Mouse (Mus musculus) CH12.LX (cell line): ENCODE results near the gene Scfd2. TPM values are rescaled to one million over a fixed set of nuclear protein-coding genes. Genes with fewer than 3 reads are reported as not detected.

Experiments
- DNase-seq: peaks from one replicate; pipeline ENCODE4 v3.0.0-alpha.2; 2013; ENCODE audit errors: extremely low read depth
- H3K27ac ChIP-seq: 2 replicates; pipeline ENCODE4 v1.5.1; 2012; ENCODE audit warnings: low read depth, mild to moderate bottlenecking, control low read depth, moderate library complexity; ENCODE audit not compliant: insufficient read depth
- H3K27me3 ChIP-seq: replicated peaks from 2 replicates; pipeline ENCODE3; 2012; ENCODE audit warnings: inconsistent platforms
- H3K36me3 ChIP-seq, 2 experiments: replicated peaks in 1 of 2; 2 replicates each; pipeline versions ENCODE3 to v1.6.1; 2012; ENCODE audit warnings: inconsistent platforms in 1 of 2, low read length in 1 of 2, mild to moderate bottlenecking in 1 of 2, mixed read lengths in 1 of 2, moderate library complexity in 1 of 2; ENCODE audit not compliant: control insufficient read depth in 1 of 2, insufficient read depth in 1 of 2
- H3K4me1 ChIP-seq, 2 experiments: 2 replicates each; pipeline ENCODE4 v1.6.1; 2012; ENCODE audit warnings: inconsistent platforms in 1 of 2, moderate library complexity in 1 of 2; ENCODE audit not compliant: insufficient read depth in 2 of 2, control insufficient read depth in 1 of 2
- H3K4me2 ChIP-seq: 2 replicates; pipeline ENCODE4 v1.6.1; 2012; ENCODE audit warnings: low read depth, mild to moderate bottlenecking, control low read depth; ENCODE audit not compliant: poor library complexity, insufficient read depth, severe bottlenecking
- H3K4me3 ChIP-seq, 3 experiments: fragments of 150-350 bp in 1 of 3; sonication (generic) in 1 of 3; replicated peaks in 1 of 3; 2 replicates each; pipeline versions ENCODE3 to v1.5.1; 2011 to 2012; ENCODE audit warnings: low read depth in 2 of 3, low read length in 2 of 3, mild to moderate bottlenecking in 2 of 3, moderate library complexity in 2 of 3, control low read depth in 1 of 3, improper control_type of control experiment in 1 of 3, inconsistent platforms in 1 of 3, mixed read lengths in 1 of 3; ENCODE audit not compliant: poor library complexity in 1 of 3
- H3K79me2 ChIP-seq: replicated peaks from 2 replicates; pipeline ENCODE4 v1.6.1; 2012; ENCODE audit warnings: mild to moderate bottlenecking, moderate library complexity; ENCODE audit not compliant: control insufficient read depth, poor library complexity, insufficient read depth, severe bottlenecking; ENCODE audit errors: extremely low read depth
- H3K9ac ChIP-seq: 2 replicates; pipeline ENCODE4 v1.6.1; 2012; ENCODE audit warnings: low read depth, mild to moderate bottlenecking, control low read depth, moderate library complexity; ENCODE audit not compliant: insufficient read depth
- H3K9me3 ChIP-seq: replicated peaks from 2 replicates; pipeline ENCODE3; 2012; ENCODE audit warnings: low read length, inconsistent platforms, mixed read lengths
- CHD2 ChIP-seq: IDR thresholded peaks from 2 replicates; pipeline ENCODE4 v1.6.1; 2011; ENCODE audit warnings: low read length, improper control_type of control experiment
- CTCF ChIP-seq, 2 experiments: IDR thresholded peaks in 1 of 2; conservative IDR thresholded peaks in 1 of 2; 2 replicates each; pipeline ENCODE4 v1.5.1; 2011 to 2012; ENCODE audit warnings: low read depth in 2 of 2, low read length in 2 of 2, improper control_type of control experiment in 1 of 2, inconsistent platforms in 1 of 2, mild to moderate bottlenecking in 1 of 2, moderate library complexity in 1 of 2
- ELF1 ChIP-seq: IDR thresholded peaks from 2 replicates; pipeline ENCODE4 v1.6.1; 2014; ENCODE audit warnings: low read depth, mild to moderate bottlenecking, inconsistent platforms, low read length, improper control_type of control experiment
- ETS1 ChIP-seq: conservative IDR thresholded peaks from 2 replicates; pipeline ENCODE4 v1.6.1; 2012; ENCODE audit warnings: low read depth, mild to moderate bottlenecking, inconsistent platforms, low read length, improper control_type of control experiment, moderate library complexity
- HCFC1 ChIP-seq: IDR thresholded peaks from 2 replicates; pipeline ENCODE4 v1.6.1; 2012; ENCODE audit warnings: low read depth, mild to moderate bottlenecking, inconsistent platforms, low read length, improper control_type of control experiment
- IRF4 ChIP-seq: IDR thresholded peaks from 2 replicates; pipeline ENCODE4 v1.6.1; 2014; ENCODE audit warnings: low read depth, mild to moderate bottlenecking, inconsistent platforms, low read length, improper control_type of control experiment
- JUN ChIP-seq: IDR thresholded peaks from 2 replicates; pipeline ENCODE4 v1.6.1; 2011; ENCODE audit warnings: low read depth, mild to moderate bottlenecking, low read length, improper control_type of control experiment, moderate library complexity; ENCODE audit not compliant: insufficient read depth
- JUND ChIP-seq: conservative IDR thresholded peaks from 2 replicates; pipeline ENCODE4 v1.6.1; 2011; ENCODE audit warnings: low read depth, low read length, improper control_type of control experiment
- KAT2A ChIP-seq: IDR thresholded peaks from 2 replicates; pipeline ENCODE4 v1.6.1; 2012; ENCODE audit warnings: low read length, improper control_type of control experiment, inconsistent platforms; ENCODE audit not compliant: insufficient replicate concordance
- MAFK ChIP-seq: IDR thresholded peaks from 2 replicates; pipeline ENCODE4 v1.6.1; 2011; ENCODE audit warnings: low read length, improper control_type of control experiment; ENCODE audit not compliant: insufficient replicate concordance
- MAZ ChIP-seq: IDR thresholded peaks from 2 replicates; pipeline ENCODE4 v1.6.1; 2012; ENCODE audit warnings: low read depth, mild to moderate bottlenecking, inconsistent platforms, low read length, improper control_type of control experiment, moderate library complexity
- MEF2A ChIP-seq: IDR thresholded peaks from 2 replicates; pipeline ENCODE4 v1.6.1; 2014; ENCODE audit warnings: low read depth, mild to moderate bottlenecking, inconsistent platforms, low read length, improper control_type of control experiment, borderline replicate concordance
- NELFE ChIP-seq: IDR thresholded peaks from 2 replicates; pipeline ENCODE4 v1.6.1; 2011; ENCODE audit warnings: low read depth, low read length, improper control_type of control experiment
- NRF1 ChIP-seq: IDR thresholded peaks from 2 replicates; pipeline ENCODE4 v1.6.1; 2014; ENCODE audit warnings: low read depth, mild to moderate bottlenecking, inconsistent platforms, low read length, improper control_type of control experiment, moderate library complexity
- POLR2AphosphoS2 ChIP-seq: IDR thresholded peaks from 2 replicates; pipeline ENCODE4 v1.6.1; 2011; ENCODE audit warnings: low read depth, low read length, improper control_type of control experiment
- RAD21 ChIP-seq: IDR thresholded peaks from 2 replicates; pipeline ENCODE4 v1.6.1; 2011; ENCODE audit warnings: low read depth, mild to moderate bottlenecking, low read length, improper control_type of control experiment, moderate library complexity
- RCOR1 ChIP-seq: conservative IDR thresholded peaks from 2 replicates; pipeline ENCODE4 v1.6.1; 2012; ENCODE audit warnings: low read depth, mild to moderate bottlenecking, inconsistent platforms, low read length, improper control_type of control experiment
- SMC3 ChIP-seq: IDR thresholded peaks from 2 replicates; pipeline ENCODE4 v1.6.1; 2011; ENCODE audit warnings: low read depth, low read length, improper control_type of control experiment
- TCF12 ChIP-seq: IDR thresholded peaks from 2 replicates; pipeline ENCODE4 v1.6.1; 2014; ENCODE audit warnings: low read depth, mild to moderate bottlenecking, inconsistent platforms, low read length, improper control_type of control experiment
- USF1 ChIP-seq: IDR thresholded peaks from 2 replicates; pipeline ENCODE4 v1.6.1; 2014; ENCODE audit warnings: low read depth, mild to moderate bottlenecking, inconsistent platforms, low read length, improper control_type of control experiment
- ZKSCAN1 ChIP-seq: IDR thresholded peaks from 2 replicates; pipeline ENCODE4 v1.6.1; 2012; ENCODE audit warnings: low read depth, inconsistent platforms, low read length, improper control_type of control experiment, borderline replicate concordance
- ZMIZ1 ChIP-seq: IDR thresholded peaks from 2 replicates; pipeline ENCODE4 v1.6.1; 2012; ENCODE audit warnings: low read depth, mild to moderate bottlenecking, inconsistent platforms, low read length, improper control_type of control experiment
- ZNF384 ChIP-seq: IDR thresholded peaks from 2 replicates; pipeline ENCODE4 v1.6.1; 2012; ENCODE audit warnings: low read depth, low read length, improper control_type of control experiment, inconsistent platforms
- dilution Hi-C: fragments of 300-500 bp; cut with MboI; formaldehyde crosslinking; loops from 2 replicates; pipeline ENCODE4 v1.14.3; 2020; ENCODE audit warnings: low sequenced_read_pairs; ENCODE audit not compliant: extremely low pct_unique_long_range_greater_than_20kb, extremely low pct_ligation_motif_present
- in situ Hi-C: fragments of 300-500 bp; cut with MboI; formaldehyde crosslinking; loops from 3 replicates; pipeline ENCODE4 v1.14.3; 2019; ENCODE audit warnings: low sequenced_read_pairs, low pct_ligation_motif_present, low pct_unique_long_range_greater_than_20kb, mixed read lengths
- polyA plus RNA-seq: library from polyadenylated mRNA; unstranded; fragments of >175 nt; gene quantifications from 2 replicates; pipeline ENCODE4 v1.2.1, GENCODE M21; 2012; ENCODE audit warnings: low read depth; ENCODE audit not compliant: insufficient read length
- total RNA-seq, 2 experiments: library from RNA; depleted of rRNA; stranded (reverse); fragments of 300-350 nt in 1 of 2; fragments of >200 nt in 1 of 2; gene quantifications; 2 replicates each; pipeline ENCODE4 v1.2.3; 2012 to 2014

Scfd2 gene
- total and polyA plus RNA-seq, 3 experiments: 13.2 to 18.0 (median 14.4) TPM

GRCm38 (mm10) chr5:74482034-74482433, 49.5 kb downstream of the Scfd2 start:
- Histone ChIP-seq H3K36me3 (peaks cover 0 to 2% of the 10 kb centered on the region in 2 experiments), H3K27ac (no peak overlapping the region), H3K4me1 (0 out of 4 replicates have a peak, but pooled peaks cover 0 to 5% of the 10 kb centered on the region in 2 experiments), H3K79me2 (no peaks in the 10 kb centered on the region), H3K4me2 (no peak overlapping the region)
- dilution Hi-C loops (no loop called here), in situ Hi-C loops (no loop called here)
- TF ChIP-seq ELF1 (no peak), ZNF384 (no peak), HCFC1 (no peak)
- TF ChIP-seq, all 38 proteins: peak for 0
- H3K9me3 ChIP-seq: no peaks in the 10 kb centered on the region
- no peak overlapping the region for H3K9ac ChIP-seq
- no peaks in the 10 kb centered on the region for H3K27me3 ChIP-seq
- no peak overlapping the region for H3K4me3 ChIP-seq
- DNase-seq: no peak

- H3K9ac ChIP-seq: no peak overlapping the region
These were observed 51.1 kb downstream of the Scfd2 start for GRCm38 (mm10) chr5:74480409-74480808.

GRCm38 (mm10) chr5:74479947-74480346, 51.6 kb downstream of the Scfd2 start:
- in situ Hi-C loops: no loop called here
- TF ChIP-seq MAFK (no peak), RAD21 (no peak), NELFE (no peak), TCF12 (no peak), ZNF384 (no peak), ETS1 (no peak), CHD2 (no peak), RCOR1 (no peak), MEF2A (no peak), ZKSCAN1 (no peak), SMC3 (no peak), USF1 (no peak)
- 0 out of 4 replicates have a peak, but pooled peaks cover 0 to 6% of the 10 kb centered on the region in 2 experiments for H3K4me1 ChIP-seq

More at GRCm38 (mm10) chr5:74480409-74480808, 51.1 kb downstream of the Scfd2 start:
- no peak for DNase-seq
- no peak overlapping the region for H3K27ac ChIP-seq
- peaks cover 0 to 5% of the 10 kb centered on the region in 2 experiments for H3K36me3 ChIP-seq
- H3K9me3 ChIP-seq: no peaks in the 10 kb centered on the region
- in situ Hi-C loops: no loop called here
- H3K27me3 ChIP-seq: no peaks in the 10 kb centered on the region
- dilution Hi-C loops: no loop called here
- TF ChIP-seq RCOR1 (no peak), JUND (no peak), JUN (no peak), USF1 (no peak), MAZ (no peak), SMC3 (no peak), ZMIZ1 (no peak), KAT2A (no peak), POLR2AphosphoS2 (no peak), CTCF (conservative IDR thresholded peaks at IDR 0.05 in 1 of 2, IDR thresholded peaks at IDR 0.05 in 1 of 2; ENCODE audit: low read depth in 2 of 2, low read length in 2 of 2) (no peak), IRF4 (no peak), NRF1 (no peak)
- 0 out of 4 replicates have a peak, but pooled peaks cover 0 to 6% of the 10 kb centered on the region in 2 experiments for H3K4me1 ChIP-seq
- H3K4me2 ChIP-seq: no peak overlapping the region
- H3K79me2 ChIP-seq: no peaks in the 10 kb centered on the region
- H3K4me3 ChIP-seq: no peak overlapping the region

More at GRCm38 (mm10) chr5:74479947-74480346, 51.6 kb downstream of the Scfd2 start:
- H3K27me3 ChIP-seq: no peaks in the 10 kb centered on the region
- no peaks in the 10 kb centered on the region for H3K9me3 ChIP-seq
- no peak for DNase-seq
- no peak overlapping the region for H3K27ac ChIP-seq
- no peak overlapping the region for H3K4me3 ChIP-seq
- H3K79me2 ChIP-seq: no peaks in the 10 kb centered on the region
- dilution Hi-C loops: no loop called here
- no peak overlapping the region for H3K9ac ChIP-seq
- H3K4me2 ChIP-seq: no peak overlapping the region
- peaks cover 0 to 5% of the 10 kb centered on the region in 2 experiments for H3K36me3 ChIP-seq
